Mouse (Mus musculus) lung, adult 18-20 months (tissue): ENCODE data around the gene Ppfibp1.
A peak's percentile ranks its signal among the peaks of the same experiment; 100 is the strongest.
"Not testable (repeated sequence)": the region's sequence is repeated elsewhere in the genome, so short reads cannot be mapped to it uniquely, and the experiment has no call there.

Experiments used
- DNase-seq, 2 experiments: peaks; one replicate each; pipeline ENCODE4 v3.0.0; 2022; ENCODE audit warnings: mixed read lengths in 2 of 2

The Ppfibp1 gene

DNA sequence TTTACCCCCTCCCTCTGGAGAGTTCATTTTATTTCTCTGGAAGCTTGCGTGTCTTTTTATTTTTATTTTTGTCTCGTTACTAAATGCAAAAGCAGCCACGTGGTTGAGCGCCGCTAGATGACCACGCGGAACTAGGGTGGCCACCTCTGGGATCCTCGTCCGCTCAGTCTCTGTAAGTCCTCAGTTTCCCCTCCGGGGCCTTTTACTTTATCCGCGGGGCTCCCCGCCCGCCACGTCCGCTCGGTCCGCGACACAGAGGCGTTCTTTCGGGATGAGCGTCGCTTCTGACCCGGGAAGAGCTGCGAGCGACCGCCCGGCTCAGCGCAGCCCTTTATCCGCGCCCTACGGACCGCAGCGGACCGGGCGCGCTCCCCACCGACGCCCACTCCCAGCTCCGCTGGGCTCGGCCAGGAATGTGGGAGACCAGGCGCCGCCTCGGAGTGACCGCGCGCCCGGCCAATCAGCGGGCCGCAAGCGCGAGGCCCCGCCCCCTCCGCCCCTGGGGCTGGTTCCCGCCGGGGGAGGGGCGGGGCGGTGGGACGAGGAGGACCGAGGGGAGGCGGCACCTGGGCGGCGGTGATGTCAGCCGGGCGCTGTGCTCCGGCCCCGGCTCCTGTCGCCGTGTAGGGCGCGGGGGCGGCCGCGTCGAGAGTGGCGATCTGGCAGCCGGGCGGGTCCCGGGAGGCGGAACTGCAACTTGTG lies at the start of gene Ppfibp1:
TSS of gene Ppfibp1 (plus strand) at position 530 of the 702 bp plus-strand sequence.
- DNase-seq, result peak; percentile 94 to 95

DNA sequence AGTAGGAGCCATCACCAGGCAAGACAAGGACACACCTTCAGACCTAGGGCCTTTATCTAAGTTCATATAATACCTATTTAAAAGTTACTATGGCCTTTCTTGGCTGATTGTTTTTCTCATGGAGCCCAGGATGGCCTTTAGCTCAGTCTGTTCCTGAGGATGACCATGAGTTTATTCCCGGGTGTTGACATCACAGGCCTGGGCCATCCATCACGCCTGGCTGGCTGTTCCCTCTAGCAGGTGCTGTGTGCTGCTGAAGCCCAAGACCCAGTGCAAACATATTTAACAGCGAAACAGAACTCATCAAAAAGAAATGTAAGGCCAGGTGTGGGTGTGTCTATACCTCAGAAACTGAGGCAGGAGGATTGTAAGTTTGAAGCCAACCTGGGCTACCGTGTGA lies 49.4 kb upstream of the Ppfibp1 start:
- DNase-seq, result no peak

DNA sequence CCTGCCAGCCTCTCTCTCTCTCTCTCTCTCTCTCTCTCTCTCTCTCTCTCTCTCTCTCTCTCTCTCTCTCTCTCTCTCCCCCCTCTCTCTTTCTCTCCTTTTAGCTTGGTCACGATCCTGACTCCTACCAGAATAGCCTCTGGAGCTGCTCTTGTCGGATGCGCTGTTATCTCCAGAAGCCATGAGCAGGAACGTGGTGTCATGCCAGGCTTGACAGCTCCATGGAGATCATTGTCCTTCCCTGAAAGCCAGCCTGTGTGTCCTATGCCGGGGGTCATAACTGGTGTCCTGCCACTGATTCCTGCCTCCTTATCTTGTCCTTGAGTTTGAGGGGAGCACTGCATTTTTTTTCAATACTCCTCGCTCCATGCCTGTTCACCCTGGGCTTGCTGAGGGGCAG lies 43.4 kb upstream of the Ppfibp1 start:
- DNase-seq, result no peak

DNA sequence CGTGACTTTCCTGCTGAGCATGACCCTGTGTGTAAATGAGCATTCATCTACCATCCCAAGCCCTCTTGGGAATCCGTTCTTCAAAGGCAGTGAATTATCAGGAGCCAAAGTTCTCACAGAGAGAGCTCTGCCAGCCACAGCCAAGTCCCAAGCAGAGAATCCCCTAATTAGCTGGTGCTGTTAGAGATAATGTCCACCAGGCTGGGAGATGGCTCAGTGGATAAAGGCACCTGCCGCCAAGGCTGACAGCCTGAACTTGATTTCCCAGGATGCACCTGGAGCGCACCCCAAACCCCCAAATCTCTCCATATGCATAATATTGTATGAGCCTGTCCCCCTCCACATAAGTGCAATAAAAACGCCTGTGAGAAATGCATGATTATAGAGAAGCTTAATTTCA lies 42.9 kb upstream of the Ppfibp1 start:
- DNase-seq, result no peak

DNA sequence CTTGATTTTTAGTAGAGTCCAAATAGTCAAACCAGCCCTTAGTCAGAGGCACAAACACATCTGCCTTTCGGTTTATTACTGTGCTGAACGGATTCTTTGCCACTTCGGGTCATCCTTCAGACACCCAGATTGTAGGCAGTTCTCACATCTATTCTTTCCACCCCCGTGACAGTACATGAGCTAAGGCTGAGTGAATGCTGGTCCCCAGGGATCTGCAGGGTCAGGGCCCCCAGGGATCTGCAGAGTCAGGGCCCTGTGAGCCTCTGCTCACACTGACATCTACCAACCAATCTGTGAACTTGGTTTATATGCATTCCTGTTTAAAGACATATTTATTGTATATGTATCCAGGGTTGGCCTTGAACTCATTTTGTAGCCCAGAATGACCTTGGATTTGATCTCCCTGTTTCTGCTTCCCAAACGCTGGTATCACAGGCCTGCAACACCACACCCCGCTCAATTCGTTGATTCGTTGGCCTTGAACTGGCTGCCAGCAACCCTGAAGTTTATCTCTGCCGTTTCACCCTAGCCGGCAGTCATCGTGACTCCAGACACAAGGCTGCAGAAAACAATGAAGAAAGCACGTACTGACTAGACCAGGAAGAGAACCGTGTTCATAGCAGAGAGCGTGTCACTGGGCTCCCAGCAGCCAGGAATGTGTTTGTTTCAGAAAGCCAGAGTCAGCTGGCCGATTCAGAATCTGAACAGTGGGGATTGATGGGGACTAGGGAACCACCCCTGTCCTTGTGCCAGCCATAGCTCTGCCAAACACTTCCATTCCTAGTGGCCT lies 42.1 kb upstream of the Ppfibp1 start:
- DNase-seq, result peak in 1 of 2 experiments; percentile 24

DNA sequence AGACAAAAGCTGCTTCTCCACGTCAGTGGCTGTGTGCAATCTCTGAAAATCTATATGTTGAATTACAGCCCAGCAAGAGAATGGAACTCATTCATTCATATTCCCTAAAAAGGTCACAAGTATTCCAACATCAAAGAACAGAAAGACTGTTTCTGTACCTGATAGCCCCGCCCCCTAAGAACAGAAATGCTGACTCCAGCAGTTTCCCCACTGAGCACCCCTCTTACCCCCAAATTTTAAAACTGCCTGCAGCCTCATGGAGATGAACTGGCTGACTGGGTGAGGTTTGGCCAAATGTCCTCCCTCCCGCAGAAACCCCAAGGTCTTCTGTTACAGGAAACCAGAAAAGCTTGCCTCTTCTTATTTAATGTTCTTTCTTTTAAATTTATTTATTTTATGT lies 40.9 kb upstream of the Ppfibp1 start:
- DNase-seq, result no peak

DNA sequence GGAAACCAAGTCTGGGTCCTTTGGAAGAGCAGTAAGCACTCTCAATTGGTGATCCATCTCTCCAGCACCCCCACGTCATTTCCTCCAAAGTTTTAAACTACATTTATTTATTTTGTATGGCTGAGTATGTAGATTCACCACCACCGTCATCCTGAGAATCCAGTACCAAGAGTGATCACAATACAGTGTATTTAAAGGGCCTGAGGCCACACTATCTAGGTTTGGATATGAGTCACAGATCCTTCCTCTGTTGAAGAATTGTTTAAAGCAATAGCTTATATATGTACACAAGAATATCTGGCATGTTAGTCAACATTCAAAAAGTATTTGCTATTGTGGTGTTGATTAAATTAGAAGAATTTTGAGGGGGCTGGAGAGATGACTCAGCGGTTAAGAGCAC lies 40.0 kb upstream of the Ppfibp1 start:
- DNase-seq, result no peak

DNA sequence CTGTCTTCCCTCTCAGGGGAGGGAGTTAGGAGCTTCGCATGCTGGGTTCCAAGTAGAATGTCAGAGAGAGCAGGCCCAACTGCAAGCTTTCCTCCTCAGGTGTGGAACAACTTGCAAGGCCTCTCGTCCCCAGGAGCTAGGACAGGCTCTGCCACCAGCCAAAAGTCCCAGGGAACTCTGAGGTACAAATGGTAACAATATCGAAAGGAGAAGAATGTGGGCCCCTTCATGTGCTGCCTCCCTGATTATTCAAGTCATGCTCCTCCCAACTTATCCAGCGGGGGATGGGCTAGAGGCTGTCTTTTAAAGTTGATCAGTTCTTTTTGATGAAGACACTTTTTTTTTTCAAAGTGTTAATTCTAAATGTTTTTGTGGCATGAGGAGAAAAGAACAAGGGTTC lies 38.2 kb upstream of the Ppfibp1 start, which contains the start of gene Smco2:
TSS of gene Smco2 (plus strand) at position 55 of the 400 bp plus-strand sequence.
- DNase-seq, result no peak

DNA sequence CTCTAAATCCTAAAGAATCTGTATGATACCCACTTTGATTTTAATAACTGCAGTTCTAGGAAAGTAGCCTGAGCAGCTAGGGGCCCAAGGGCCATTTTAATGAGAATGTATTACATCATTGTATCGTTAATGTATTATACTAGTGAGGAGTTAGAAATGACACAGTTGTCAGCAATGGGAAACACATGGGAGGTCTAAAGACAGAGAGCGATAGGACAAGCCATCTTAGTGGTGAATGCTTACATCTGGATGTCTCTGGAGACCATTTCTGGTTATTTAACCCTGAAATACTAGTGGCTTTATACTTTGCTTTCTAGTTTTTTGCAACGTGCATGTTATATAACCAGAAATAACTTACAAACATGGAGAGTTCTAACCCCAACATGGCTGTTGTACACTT lies 36.4 kb upstream of the Ppfibp1 start:
- DNase-seq, result no peak

DNA sequence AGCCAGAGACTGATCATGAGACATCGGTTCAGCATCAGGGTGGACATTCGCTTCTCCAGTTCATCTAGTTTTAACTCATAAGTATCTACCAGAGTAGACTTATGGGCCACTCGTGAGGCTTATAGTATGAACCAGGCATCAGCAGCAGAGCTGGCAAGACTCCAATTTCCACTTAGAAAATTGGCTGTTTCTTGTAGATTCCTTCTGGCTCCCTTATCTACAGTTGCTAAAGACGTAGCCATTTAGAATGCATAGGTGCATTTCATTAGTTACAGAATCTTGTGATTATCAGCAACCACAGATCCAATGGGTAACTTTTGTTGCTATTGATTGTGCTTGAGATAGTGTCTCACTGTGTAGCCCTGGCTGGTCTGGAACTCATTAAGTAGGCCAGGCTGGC lies 35.5 kb upstream of the Ppfibp1 start:
- DNase-seq, result no peak

DNA sequence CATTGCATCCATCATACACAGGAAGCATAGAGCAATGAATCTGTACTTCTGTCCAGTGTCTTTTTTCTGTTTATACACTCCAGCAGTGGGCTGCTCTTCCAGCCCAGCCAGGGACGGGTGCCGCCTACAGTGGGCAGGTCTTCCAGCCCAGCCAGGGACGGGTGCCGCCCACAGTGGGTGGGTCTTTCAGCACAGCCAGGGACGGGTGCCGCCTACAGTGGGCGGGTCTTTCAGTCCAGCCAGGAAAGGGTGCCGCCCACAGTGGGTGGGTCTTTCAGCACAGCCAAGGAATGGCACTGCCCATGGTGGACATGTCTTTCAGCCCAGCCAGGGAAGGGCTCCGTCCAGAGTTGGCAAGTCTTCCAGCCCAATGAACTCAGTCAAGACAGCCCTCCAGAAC lies 33.1 kb upstream of the Ppfibp1 start:
- no peak for DNase-seq

DNA sequence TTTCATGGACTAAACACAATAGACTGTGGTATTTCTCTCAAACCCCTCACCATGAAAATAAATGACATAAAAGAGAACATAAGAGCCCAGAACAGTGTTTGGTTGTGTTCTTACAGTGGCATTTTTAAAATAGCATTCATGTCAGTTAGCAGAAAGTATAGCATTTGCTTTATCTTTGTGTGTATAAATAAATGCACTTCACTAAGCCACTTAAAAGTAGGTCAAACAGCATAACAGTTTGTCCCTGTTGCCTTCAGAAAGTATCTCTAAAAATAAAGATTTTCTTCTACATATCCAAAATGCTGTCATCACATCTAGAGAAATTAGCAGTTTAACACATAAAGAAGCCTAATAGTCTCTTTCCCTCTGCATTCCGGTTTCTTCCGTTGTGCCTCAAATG lies 30.9 kb upstream of the Ppfibp1 start:
- no peak for DNase-seq

DNA sequence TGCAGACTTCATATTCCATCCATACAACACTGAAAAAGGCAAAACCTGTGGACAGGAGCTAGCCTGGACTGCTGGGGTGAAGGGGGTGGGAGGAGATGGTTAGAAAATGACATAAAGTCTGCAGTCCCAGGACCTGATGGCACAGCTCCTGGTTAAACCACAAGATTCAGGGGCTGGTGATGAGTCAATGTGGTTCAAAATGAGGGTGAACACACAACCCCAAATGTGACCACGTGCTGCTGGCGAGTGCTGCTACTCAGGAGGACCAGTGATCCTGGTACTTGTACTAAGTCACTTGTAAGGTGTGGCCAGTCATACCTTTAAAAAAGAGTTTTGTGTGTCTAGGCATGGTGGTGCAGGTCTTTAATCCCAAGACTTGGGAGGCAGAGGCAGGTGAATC lies 25.1 kb upstream of the Ppfibp1 start:
- no peak for DNase-seq

DNA sequence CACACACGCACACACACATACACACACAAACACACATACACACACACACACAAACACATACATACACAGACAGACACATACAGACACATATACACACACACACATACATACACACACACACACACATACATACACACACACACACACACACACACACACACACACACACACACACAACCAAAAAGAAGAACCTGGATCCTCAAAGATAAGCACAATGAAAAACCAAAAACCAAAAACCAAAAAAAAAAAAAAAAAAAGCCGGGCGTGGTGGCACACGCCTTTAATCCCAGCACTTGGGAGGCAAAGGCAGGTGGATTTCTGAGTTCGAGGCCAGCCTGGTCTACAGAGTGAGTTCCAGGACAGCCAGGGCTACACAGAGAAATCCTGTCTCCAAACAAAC lies 23.9 kb upstream of the Ppfibp1 start:
- DNase-seq, result not testable (repeated sequence)

DNA sequence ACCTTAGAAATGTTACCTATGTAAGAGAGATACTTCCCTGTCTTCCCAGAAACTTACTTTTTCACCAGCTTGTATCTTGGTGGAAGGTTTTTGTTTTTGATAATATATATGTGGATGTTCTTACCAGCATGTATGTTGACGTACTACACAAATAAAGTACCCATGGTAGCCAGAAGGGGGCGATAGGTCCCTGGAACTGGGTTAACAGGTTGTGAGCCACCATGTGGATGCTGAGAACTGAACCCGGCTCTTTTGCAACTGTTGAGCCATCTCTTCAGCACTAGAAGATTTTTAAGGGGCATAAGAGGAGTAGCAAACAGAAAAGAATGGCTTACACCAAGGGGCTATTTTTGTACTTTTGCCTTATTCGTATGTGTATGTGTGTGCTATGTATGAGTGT lies 22.6 kb upstream of the Ppfibp1 start:
- no peak for DNase-seq

DNA sequence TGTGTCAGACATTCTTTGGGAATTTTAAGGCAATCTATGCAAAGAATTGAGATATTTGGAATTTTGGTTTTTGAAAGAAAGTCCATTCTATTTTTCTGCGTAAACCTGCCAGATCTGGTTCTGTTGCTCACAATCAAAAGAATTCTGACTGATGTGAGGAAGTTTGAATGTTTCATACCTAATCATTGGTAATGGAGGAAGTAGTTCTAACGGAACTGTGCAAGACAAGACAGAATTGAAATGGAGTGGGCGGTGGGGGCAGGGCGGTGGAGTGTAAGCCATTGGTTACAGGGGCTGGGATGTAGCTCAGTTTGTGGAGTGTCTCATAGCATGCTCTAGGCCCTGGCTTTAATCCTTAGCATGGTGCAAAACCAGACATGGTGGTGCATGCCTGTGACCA lies 16.3 kb upstream of the Ppfibp1 start:
- DNase-seq, result no peak

DNA sequence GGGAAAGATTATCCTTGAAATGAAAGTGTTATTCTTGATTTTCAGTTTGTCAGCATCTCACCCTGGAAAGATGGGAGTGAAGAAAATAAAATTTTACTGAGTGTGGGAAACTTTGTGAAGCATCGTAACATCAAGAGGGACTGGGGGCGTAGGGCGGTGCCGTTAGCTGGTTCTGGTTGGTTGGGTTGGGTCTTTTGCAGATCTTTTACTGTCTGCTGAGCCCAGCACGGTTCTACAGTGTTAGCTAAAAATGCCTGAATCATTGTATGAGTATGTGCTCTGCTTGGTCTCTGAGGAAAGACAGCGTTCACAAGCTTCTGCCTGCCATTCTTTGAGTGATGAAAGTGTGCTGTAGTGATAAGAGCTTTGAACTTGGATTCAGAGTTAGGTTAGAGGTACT lies 13.9 kb upstream of the Ppfibp1 start:
- DNase-seq, result no peak

DNA sequence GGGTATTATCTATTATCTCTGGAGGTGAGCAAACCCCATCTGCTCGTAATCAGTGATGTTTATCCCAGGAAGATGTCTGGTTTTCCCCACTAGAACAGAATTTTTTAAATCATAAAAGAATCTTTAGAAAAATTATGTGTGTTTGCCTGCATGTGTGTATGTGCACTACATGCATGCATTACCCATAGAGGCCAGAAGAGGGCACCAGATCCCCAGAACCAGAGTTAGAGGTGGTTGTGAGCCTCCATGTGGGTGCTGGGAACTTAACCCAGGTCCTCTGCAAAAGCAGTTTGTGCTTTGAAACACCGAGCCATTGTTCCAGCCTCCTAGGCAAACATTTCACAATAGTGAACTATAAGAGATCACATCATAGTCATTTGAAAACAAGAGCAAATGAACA lies 11.5 kb upstream of the Ppfibp1 start:
- no peak for DNase-seq

DNA sequence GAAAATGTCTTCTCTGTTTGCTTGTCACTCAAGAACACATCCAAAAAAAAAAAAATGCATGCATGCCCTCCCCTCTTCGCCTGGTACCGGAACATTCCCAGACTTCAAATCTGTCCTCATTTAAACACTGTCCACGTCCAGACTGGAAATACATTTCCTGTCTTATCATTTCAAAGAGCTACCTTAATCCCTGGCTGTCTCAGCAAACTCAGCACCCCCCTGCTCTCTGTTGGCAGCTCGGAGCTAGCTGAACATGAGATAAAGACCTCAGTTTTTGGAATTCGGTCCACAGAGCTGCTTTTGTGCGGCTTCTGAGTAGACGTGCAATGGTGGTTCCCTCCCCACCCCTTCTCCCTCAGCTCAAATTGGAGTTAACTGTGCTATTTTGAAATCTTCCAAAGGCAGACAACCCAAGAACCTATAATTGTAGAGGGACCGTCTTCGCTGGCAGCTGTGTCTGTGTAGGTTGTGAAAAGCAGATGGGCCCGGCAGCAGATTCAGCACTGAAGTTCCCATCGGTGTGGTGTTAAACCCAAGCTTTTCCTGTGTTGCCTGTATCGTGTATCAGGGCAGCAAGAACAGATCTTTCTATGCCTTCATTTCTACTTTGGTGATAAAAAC lies 10.8 kb upstream of the Ppfibp1 start:
- no peak for DNase-seq

DNA sequence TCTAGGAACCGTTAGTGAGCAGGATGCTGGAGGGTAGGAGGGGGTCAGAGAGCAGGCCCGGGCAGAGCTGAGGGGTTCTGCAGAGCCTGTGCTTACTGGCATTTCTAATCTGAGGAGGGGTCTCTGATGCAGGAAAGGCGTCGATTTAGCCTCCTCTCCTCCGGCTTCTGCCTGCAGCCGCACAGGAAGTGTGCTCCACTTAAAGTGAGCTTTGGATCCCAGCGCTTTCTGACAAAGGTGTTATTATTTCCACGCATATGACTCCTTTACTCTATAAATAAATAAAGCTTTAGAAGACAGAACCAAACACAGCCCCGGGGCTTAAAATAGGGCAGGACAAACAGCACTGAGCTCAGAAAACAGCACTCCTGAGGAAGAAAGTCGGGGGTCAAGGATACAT lies 9.4 kb upstream of the Ppfibp1 start:
- no peak for DNase-seq

DNA sequence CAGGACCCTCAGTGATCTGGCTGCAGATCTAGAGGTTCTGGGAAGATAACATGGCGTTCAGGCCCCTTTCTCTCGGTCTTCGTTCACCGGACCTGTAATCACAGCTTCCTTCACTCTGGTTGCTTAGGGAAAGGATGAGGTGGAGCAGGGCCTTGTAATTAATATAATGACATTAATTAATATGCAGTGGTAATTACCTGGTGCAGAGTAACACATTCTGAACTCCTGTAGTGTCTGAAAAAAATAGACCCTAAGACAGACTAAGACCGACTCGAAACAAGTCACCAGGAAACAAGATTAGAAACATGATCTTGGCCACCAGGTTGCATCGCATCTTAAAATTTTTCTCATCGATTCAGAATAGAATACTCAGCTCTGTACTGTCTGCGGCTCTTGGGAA lies 8.4 kb upstream of the Ppfibp1 start:
- no peak for DNase-seq

DNA sequence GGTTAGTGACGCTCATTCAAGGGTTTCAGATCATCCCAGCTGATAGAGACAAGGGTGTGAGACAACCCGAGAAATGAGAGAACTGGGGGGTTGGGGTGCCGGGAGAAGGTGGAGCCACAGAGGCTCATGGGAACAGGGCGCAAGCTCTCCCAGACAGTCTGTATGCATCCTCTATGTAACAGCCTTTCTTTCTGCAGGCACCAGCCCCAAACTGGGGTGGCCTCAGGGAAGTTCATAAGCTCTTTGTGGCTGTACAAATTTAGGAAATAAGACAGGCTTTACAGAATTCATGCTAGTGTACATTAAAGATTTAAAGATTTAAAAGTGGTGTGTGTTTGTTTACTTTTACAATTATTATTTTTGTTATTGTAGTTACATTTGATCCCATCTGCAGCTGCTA lies 8.0 kb upstream of the Ppfibp1 start:
- DNase-seq, result no peak

DNA sequence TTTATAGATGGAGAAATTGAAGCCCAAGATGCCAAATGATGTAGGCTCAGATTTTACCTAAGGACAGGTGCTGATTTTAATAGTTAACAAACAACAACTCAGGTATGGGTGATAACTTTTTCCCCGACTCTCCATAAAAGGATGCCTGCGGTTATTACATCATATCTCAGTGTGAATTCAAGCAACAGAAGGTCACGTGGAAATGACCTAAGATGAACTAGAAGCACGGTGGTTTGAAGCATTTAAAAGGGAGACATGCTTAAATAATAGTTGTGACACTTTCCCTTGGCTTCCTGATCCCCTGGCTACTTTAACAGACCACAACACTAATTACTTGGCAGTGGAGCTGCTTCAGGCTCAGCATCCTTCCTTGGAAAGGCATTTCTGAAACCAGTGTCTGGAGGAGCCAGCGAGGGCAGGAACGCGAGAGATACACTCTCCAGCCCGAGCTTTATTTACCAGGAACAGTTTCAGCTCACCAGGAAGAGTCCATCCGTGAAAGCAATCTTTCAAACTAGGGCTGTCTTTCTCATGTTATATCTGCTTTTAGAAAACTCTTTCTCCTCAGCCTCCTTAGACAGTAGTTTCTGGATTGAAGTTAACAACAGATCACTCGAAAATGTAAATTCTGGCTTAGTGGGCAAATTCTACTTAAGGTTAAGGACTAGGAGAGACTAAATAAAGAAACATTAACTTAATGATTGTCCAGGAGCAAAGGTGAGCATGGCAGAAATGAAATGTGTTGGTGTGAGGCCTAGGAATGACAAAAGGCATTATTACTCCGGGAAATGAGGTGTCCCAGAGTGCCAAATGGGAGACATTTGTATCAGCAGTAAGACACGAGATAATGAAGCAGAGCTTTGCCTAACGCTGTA lies 6.2 kb upstream of the Ppfibp1 start:
- DNase-seq, result no peak
